Mouse (Mus musculus) pancreas, adult 10 weeks (tissue): ENCODE measurements around the gene Prl7a1. TPM values are rescaled to one million over a fixed set of nuclear protein-coding genes. Genes with fewer than 3 reads are reported as not detected.

Experiments
- polyA plus RNA-seq: library from polyadenylated mRNA; stranded (reverse); fragments of 350-450 nt; fragmentation: Illumina TruSeq; extraction: RNeasy Lipid Tissue Mini Kit (QIAGEN cat#74804); gene quantifications from one replicate; pipeline ENCODE4 v1.2.3, GENCODE M21; 2015; ENCODE audit warnings: low read depth, low replicate concordance; ENCODE audit not compliant: insufficient read depth

Gene Prl7a1
- polyA plus RNA-seq, result not detected

DNA sequence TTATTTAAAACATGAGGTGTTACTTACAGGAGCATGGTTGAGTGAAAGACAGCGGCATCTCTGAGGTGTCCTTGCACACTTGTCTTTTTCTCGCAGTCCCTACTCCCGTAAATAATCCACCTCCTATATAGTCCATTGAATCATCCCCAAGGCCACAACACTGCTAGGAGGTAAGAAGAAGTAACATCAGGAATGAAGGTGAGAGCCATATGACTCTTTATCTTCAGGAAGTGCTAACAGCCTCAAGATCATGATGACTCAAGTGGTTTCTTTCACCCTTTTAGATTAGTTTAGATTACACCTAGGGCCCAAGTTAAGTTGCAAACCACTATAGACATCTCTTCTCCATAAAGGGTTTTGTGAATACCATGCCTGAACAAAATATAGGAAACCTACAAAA lies at the start of gene Prl7a1:
TSS of gene Prl7a1 (minus strand) at position 101 of the 400 bp plus-strand sequence.

DNA sequence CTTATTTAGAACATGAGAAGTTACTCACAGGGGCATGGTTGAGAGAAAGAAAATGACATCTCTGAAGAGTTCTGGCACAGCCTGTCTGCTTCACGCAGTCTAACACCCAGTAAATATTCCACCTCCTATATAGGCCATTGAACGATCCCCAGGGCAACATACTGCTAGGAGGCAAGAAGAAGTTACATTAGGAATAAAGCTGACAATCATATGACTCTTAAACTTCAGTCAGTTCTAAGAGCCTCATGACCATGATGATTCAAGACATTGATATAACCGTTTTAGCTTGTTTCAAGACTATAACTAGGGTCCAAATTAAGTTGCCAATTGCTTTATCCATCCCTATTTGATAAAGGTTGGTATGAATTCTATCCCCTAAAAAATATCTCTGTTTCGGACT lies 25.6 kb upstream of the Prl7a1 start, which contains the start of gene Prl7a2:
TSS of gene Prl7a2 (minus strand) at position 101 of the 400 bp plus-strand sequence.

DNA sequence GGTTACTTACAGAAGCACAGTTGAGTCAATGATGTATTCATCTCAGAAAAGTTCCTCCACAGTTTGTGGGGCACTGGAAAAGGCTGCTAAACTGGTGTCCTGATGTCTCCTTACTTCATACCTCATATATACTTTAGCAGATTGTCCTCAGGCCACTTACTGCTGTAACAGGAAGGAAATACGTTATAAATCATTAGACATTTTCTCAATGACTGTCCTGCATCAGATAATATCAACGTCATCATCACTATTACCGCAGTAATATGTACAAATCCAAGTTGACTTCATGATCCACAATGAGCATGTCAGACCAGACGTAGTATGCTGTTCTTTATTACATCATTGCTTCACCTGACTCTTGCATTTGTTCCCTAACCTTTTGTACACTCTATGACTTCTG lies 31.8 kb downstream of the Prl7a1 start, which contains the start of gene Prl7b1:
TSS of gene Prl7b1 (minus strand) at position 101 of the 400 bp plus-strand sequence.

Other genes with a start within 250 kb of the Prl7a1 start
- gene Prl8a6, start 203.8 kb downstream of the Prl7a1 start, polyA plus RNA-seq, result not detected
- not detected for gene Prl8a8, start 129.3 kb downstream of the Prl7a1 start, polyA plus RNA-seq
- not detected for gene Prl8a9, start 77.9 kb downstream of the Prl7a1 start, polyA plus RNA-seq
- not detected for gene Prl8a1, start 60.3 kb downstream of the Prl7a1 start, polyA plus RNA-seq
- not detected for gene Prl7b1, start 31.9 kb downstream of the Prl7a1 start, polyA plus RNA-seq
- not detected for gene Prl7a2, start 25.5 kb upstream of the Prl7a1 start, polyA plus RNA-seq
- gene Prl7d1, start 74.2 kb upstream of the Prl7a1 start, polyA plus RNA-seq, result not detected
- not detected for gene Prl7c1, start 138.3 kb upstream of the Prl7a1 start, polyA plus RNA-seq
- gene Prl2a1, start 159.2 kb upstream of the Prl7a1 start, polyA plus RNA-seq, result not detected
- gene Prl2c1, start 206.8 kb upstream of the Prl7a1 start, polyA plus RNA-seq, result not detected